Mouse (Mus musculus) liver, adult 2 months (tissue): ENCODE results near the gene Rab26.

Source experiments
- CTCF ChIP-seq: fragments of 200-500 bp; IDR thresholded peaks from 2 replicates; pipeline ENCODE4 v1.5.1; 2011; ENCODE audit warnings: low read depth, low read length, control low read depth
- POLR2A ChIP-seq: fragments of 200-500 bp; IDR thresholded peaks from 2 replicates; pipeline ENCODE4 v1.6.1; 2011; ENCODE audit warnings: low read length, control low read depth; ENCODE audit not compliant: insufficient read depth; ENCODE audit errors: extremely low read depth

- TF ChIP-seq POLR2A (no peak), CTCF (no peak)
Measured at GRCm38 (mm10) chr17:24565092-24565491, 31.1 kb upstream of the Rab26 start.
